Mouse (Mus musculus) adrenal gland, postnatal 36 days (tissue): ENCODE results near the gene Trmt10a. TPM values are rescaled to one million over a fixed set of nuclear protein-coding genes. Genes with fewer than 3 reads are reported as not detected.

ENCODE experiments used
- DNase-seq, 2 experiments: peaks; one replicate each; pipeline ENCODE4 v3.0.0; 2021; ENCODE audit warnings: mixed read lengths in 1 of 2
- long read RNA-seq, 2 experiments: library from polyadenylated mRNA; stranded (forward); transcript quantifications; one replicate each; pipeline ENCODE4 v2.0.0; 2021; ENCODE audit warnings: borderline sequencing depth in 2 of 2
- total RNA-seq, 2 experiments: library from RNA; stranded (reverse); gene quantifications; 2 replicates each; pipeline ENCODE4 v1.2.3; 2021

The Trmt10a gene
- total RNA-seq, result 10 to 100 TPM; 12.9 to 13.1 TPM
- long read RNA-seq, experiment 1, full-length matches to known transcripts, result 3 of 15 reads
- long read RNA-seq, experiment 1, partial matches to known transcripts, result 4 of 15 reads
- long read RNA-seq, experiment 1, other reads (novel, unspliced or antisense), result 8 of 15 reads
- long read RNA-seq, experiment 2, full-length matches to known transcripts, result 3 of 7 reads
- long read RNA-seq, experiment 2, partial matches to known transcripts, result 0 of 7 reads
- long read RNA-seq, experiment 2, other reads (novel, unspliced or antisense), result 4 of 7 reads

- DNase-seq, result peak; percentile 98 to 99
Observed at GRCm38 (mm10) chr3:138143315-138144059, at the start of gene Trmt10a. Gene Trmt10a (plus strand): TSS chr3:138143448.

DNA sequence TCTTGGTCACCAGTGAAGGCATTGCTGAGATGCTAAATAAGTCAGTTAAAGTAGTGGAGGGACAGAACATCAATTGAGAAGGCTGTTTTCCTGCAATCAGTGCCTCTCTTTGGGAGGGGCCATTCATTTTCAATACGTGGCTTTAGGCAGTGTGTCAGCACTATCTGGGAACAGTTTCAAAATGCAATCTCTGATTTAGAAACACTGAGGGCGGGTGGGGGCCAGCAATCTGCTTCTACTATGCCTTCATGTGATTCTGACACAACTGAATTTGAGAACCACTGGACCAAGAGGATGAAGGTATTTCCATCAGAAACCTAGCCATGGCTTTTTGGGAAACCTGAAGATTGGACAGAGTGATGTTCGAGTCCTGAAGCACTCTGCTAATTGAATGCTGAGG lies 47.9 kb upstream of the Trmt10a start:
- DNase-seq, result no peak

GRCm38 (mm10) chr3:138095718-138096117 lies 47.5 kb upstream of the Trmt10a start:
- peak in 1 of 2 experiments; percentile 33 for DNase-seq

DNA sequence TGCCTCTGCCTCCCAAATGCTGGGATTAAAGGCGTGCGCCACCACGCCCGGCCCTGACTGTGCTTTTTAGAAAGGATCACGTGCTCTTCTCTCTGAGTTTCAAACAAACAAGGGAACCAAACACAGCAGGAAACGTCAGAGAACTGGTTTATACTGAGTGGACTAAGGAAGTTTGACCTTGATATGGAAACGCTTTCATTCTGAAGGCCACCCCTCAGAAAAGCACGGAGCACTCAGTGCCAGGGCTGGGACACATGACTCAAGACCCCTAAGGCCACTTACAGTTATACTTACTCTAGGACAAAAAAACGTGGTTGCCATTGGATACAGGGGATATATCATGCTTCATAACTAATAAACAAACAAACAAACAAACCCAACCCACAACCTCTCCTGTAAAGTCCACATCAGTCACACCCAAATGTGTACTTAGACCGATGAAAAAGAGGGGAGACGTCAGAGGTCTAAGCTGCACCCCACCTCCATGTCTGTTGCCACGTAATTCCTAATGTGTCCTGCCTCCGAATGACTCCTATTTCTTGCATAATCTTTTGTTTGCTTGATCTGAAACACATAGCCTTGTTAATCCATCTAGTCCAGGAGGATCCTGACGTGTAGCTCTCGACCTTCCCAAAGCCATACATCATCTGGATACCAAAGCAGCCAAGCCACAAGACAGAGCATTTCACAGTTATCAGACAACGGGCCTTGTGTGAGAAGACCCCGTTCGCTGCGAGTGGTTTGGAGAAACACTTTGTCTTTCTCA lies 46.8 kb upstream of the Trmt10a start:
- DNase-seq, result peak; percentile 54 to 55

DNA sequence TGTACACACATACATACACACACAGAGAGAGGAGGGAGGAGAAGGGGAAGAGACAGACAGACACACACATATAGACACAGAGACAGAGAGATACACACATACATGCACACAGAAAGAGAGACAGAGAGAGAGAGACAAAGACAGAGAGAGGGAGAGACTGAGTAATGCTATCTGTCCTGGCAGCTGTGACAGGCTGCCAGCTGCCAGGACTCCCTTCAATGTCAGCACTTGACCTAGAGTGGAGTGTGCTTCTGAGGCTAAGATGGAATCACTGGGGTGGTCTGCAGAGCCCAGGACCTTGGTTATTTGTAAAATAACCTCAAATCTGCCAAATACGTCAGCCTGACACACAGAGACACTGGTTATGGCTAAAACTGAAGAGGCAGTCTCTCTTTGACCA lies 45.5 kb upstream of the Trmt10a start:
- peak; percentile 26 to 44 for DNase-seq

- no peak for DNase-seq
Observed at GRCm38 (mm10) chr3:138101936-138102335, 41.3 kb upstream of the Trmt10a start.

DNA sequence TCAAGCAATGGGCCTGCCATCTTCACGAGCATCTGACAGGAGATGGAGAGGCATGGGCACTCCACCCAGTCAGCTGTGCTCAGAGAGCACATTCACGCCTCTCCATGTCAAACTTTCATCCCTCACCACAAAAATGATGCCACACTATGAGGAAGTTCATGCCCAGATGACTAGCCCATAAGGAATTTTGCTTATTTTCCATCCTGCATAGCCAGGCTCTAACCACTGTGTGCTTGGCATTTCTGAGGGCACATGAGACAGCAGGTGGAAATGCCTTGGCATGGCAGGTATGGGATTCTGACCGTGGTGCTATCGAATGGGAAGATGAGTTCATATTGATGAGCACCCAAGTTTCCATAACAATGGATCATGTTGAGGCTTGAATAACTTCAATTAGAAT lies 39.6 kb upstream of the Trmt10a start:
- DNase-seq, result no peak

DNA sequence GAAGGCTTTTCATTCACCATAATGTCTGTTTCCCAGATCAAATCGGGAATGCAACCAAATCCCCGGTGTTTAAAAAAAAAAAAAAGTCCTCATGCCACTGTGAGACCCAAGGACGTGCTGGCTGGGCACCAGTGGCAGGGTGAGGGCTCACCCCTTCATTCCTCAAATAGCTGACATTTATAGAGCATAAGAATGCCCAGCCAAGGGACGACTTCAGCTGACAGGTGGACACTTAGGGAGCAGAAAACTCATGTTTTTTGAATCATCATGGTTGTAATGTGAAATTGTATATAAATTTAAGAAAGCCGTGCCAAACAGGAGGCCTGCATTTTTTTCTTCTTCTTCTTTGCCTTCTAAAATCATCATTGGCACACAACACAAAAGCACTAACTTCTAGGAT lies 38.2 kb upstream of the Trmt10a start:
- peak; percentile 44 to 46 for DNase-seq

- no peak for DNase-seq
Observed at GRCm38 (mm10) chr3:138106887-138107286, 36.4 kb upstream of the Trmt10a start.

- DNase-seq, result no peak
Observed at GRCm38 (mm10) chr3:138110910-138111782, 32.1 kb upstream of the Trmt10a start.

- DNase-seq, result peak; percentile 18 to 23
Observed at GRCm38 (mm10) chr3:138114106-138114505, 29.1 kb upstream of the Trmt10a start.

GRCm38 (mm10) chr3:138116871-138117270 lies 26.4 kb upstream of the Trmt10a start:
- no peak for DNase-seq

GRCm38 (mm10) chr3:138118392-138118791 lies 24.9 kb upstream of the Trmt10a start:
- DNase-seq, result no peak

DNA sequence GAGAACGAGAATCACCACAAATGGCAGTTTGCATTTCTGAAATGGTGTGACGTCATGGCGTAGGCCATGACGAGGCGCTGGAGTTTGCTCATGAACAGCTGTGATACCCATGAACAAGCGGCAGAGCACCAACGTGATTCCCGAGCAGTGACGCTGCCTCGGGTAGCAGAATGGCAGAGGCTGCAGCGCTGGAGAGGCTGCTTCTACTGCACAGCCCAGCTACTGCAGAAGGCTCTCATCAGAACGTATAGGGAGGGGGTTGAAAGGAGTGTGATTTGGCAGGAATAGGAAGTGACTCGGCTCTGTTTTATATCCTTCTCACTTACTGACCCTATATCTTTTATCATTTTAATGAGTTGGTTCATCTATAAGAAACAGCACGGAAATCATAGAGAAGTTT lies 24.4 kb upstream of the Trmt10a start:
- no peak for DNase-seq

- DNase-seq, result no peak
Observed at GRCm38 (mm10) chr3:138119444-138120105, 23.7 kb upstream of the Trmt10a start.

DNA sequence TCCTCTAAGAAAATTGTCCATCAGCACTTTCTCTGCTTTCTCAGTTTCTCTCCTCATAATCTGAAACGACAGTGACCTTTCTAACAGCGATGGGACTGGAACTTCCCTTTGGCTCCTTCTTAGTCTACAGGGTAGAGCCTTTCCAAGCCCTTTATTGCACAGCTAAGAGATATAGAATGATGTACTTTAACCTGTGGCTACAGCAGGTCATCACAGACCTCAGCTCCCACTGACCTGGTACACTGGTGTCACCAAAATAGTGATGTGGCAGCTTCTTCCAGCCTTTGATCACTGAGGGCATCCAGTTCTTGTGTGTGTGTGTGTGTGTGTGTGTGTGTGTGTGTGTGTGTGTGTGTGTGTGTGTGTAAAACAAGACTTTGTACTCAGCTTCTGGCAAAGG lies 21.8 kb upstream of the Trmt10a start:
- DNase-seq, result no peak

- no peak for DNase-seq
Observed at GRCm38 (mm10) chr3:138123842-138124241, 19.4 kb upstream of the Trmt10a start.

GRCm38 (mm10) chr3:138129110-138129509 lies 14.1 kb upstream of the Trmt10a start:
- DNase-seq, result no peak

- no peak for DNase-seq
Observed at GRCm38 (mm10) chr3:138130692-138131091, 12.6 kb upstream of the Trmt10a start.

DNA sequence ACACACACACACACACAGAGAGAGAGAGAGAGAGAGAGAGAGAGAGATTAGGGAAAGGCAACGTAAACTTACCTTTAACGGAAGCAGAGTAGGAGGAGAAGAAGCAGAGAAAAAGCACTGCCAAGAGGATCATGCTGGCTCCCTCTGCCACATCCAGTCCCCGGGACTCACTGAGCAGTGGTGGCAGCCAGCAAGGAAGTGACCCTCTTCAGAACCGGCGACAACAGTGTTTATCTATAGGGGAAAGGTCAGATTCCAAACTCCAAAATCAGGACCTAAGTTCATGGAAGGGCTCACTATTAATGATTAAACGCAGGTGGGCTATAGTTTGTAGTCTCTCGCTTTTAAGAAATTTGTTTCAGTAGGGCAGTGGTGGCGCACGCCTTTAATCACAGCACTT lies 12.1 kb upstream of the Trmt10a start:
- no peak for DNase-seq

- DNase-seq, result no peak
Observed at GRCm38 (mm10) chr3:138133463-138133862, 9.8 kb upstream of the Trmt10a start.
